Mouse (Mus musculus): Measurements from ENCODE around the gene Fto. TPM values are rescaled to one million over a fixed set of nuclear protein-coding genes. Genes with fewer than 3 reads are reported as not detected.

Fto gene
- total and polyA plus RNA-seq, 3 experiments: 8.4 to 43.2 (median 15.7) TPM

- no peak overlapping the region for H3K27ac ChIP-seq (ENCODE audit: insufficient read depth, low read depth)
- dilution Hi-C loops (cut with MboI; ENCODE audit: extremely low pct_ligation_motif_present, extremely low pct_unique_long_range_greater_than_20kb, low sequenced_read_pairs): no loop called here
- TF ChIP-seq RCOR1 (conservative IDR thresholded peaks at IDR 0.05; ENCODE audit: low read depth, low read length) (no peak), KAT2A (IDR thresholded peaks at IDR 0.05; ENCODE audit: insufficient replicate concordance, low read length) (no peak), TCF12 (IDR thresholded peaks at IDR 0.05; ENCODE audit: low read depth, low read length) (no peak)
- DNase-seq (ENCODE audit: extremely low read depth): no peak
- H3K79me2 ChIP-seq (replicated peaks; ENCODE audit: control insufficient read depth, extremely low read depth, insufficient read depth, poor library complexity, severe bottlenecking): 0 out of 2 replicates have a peak, but pooled peaks cover 5% of the 10 kb centered on the region
- H3K36me3 ChIP-seq (replicated peaks in 1 of 2; ENCODE audit: control insufficient read depth in 1 of 2, insufficient read depth in 1 of 2, low read length in 1 of 2): peaks cover 0 to 31% of the 10 kb centered on the region in 2 experiments
- H3K27me3 ChIP-seq (replicated peaks): no peaks in the 10 kb centered on the region
- in situ Hi-C loops (cut with MboI; ENCODE audit: low pct_ligation_motif_present, low pct_unique_long_range_greater_than_20kb, low sequenced_read_pairs): no loop called here
- no peak overlapping the region for H3K9ac ChIP-seq (ENCODE audit: insufficient read depth, low read depth)
- no peak overlapping the region for H3K4me3 ChIP-seq (replicated peaks in 1 of 3; ENCODE audit: low read depth in 2 of 3, low read length in 2 of 3, poor library complexity in 1 of 3)
- H3K9me3 ChIP-seq (replicated peaks; ENCODE audit: low read length): no peaks in the 10 kb centered on the region
- H3K4me2 ChIP-seq (ENCODE audit: insufficient read depth, low read depth, poor library complexity, severe bottlenecking): no peak overlapping the region
- peaks cover 0 to 3% of the 10 kb centered on the region in 2 experiments; a peak in 1 of 4 replicates for H3K4me1 ChIP-seq (ENCODE audit: control insufficient read depth in 1 of 2, insufficient read depth in 2 of 2)
Observed at GRCm38 (mm10) chr8:91455591-91455990, 142.3 kb downstream of the Fto start.

GRCm38 (mm10) chr8:91458016-91458415 lies 144.7 kb downstream of the Fto start:
- dilution Hi-C loops (cut with MboI; ENCODE audit: extremely low pct_ligation_motif_present, extremely low pct_unique_long_range_greater_than_20kb, low sequenced_read_pairs): no loop called here

GRCm38 (mm10) chr8:91460965-91461364 lies 147.6 kb downstream of the Fto start:
- dilution Hi-C loops (cut with MboI; ENCODE audit: extremely low pct_ligation_motif_present, extremely low pct_unique_long_range_greater_than_20kb, low sequenced_read_pairs): no loop called here

More at GRCm38 (mm10) chr8:91458016-91458415, 144.7 kb downstream of the Fto start:
- no peak overlapping the region for H3K27ac ChIP-seq (ENCODE audit: insufficient read depth, low read depth)
- peaks cover 0 to 3% of the 10 kb centered on the region in 2 experiments; a peak in 1 of 4 replicates for H3K4me1 ChIP-seq (ENCODE audit: control insufficient read depth in 1 of 2, insufficient read depth in 2 of 2)
- DNase-seq (ENCODE audit: extremely low read depth): no peak
- no peak overlapping the region for H3K4me3 ChIP-seq (replicated peaks in 1 of 3; ENCODE audit: low read depth in 2 of 3, low read length in 2 of 3, poor library complexity in 1 of 3)
- H3K9me3 ChIP-seq (replicated peaks; ENCODE audit: low read length): no peaks in the 10 kb centered on the region
- H3K36me3 ChIP-seq (replicated peaks in 1 of 2; ENCODE audit: control insufficient read depth in 1 of 2, insufficient read depth in 1 of 2, low read length in 1 of 2): peaks cover 0 to 34% of the 10 kb centered on the region in 2 experiments
- no peak overlapping the region for H3K9ac ChIP-seq (ENCODE audit: insufficient read depth, low read depth)
- 0 out of 2 replicates have a peak, but pooled peaks cover 5% of the 10 kb centered on the region for H3K79me2 ChIP-seq (replicated peaks; ENCODE audit: control insufficient read depth, extremely low read depth, insufficient read depth, poor library complexity, severe bottlenecking)
- no peaks in the 10 kb centered on the region for H3K27me3 ChIP-seq (replicated peaks)
- H3K4me2 ChIP-seq (ENCODE audit: insufficient read depth, low read depth, poor library complexity, severe bottlenecking): no peak overlapping the region
- no peak for TF ChIP-seq MAFK (IDR thresholded peaks at IDR 0.05; ENCODE audit: insufficient replicate concordance, low read length)
- TF ChIP-seq CHD2 (IDR thresholded peaks at IDR 0.05; ENCODE audit: low read length): no peak
- TF ChIP-seq JUN (IDR thresholded peaks at IDR 0.05; ENCODE audit: insufficient read depth, low read depth, low read length): no peak
- no peak for TF ChIP-seq KAT2A (IDR thresholded peaks at IDR 0.05; ENCODE audit: insufficient replicate concordance, low read length)
- TF ChIP-seq USF2 (conservative IDR thresholded peaks at IDR 0.05; ENCODE audit: low read depth, low read length): no peak
- TF ChIP-seq NELFE (IDR thresholded peaks at IDR 0.05; ENCODE audit: low read depth, low read length): no peak
- TF ChIP-seq ZC3H11A (IDR thresholded peaks at IDR 0.05; ENCODE audit: low read depth, low read length): no peak
- TF ChIP-seq ZNF384 (IDR thresholded peaks at IDR 0.05; ENCODE audit: low read depth, low read length): no peak
- TF ChIP-seq IRF4 (IDR thresholded peaks at IDR 0.05; ENCODE audit: low read depth, low read length): no peak
- no peak for TF ChIP-seq GABPA (IDR thresholded peaks at IDR 0.05; ENCODE audit: insufficient replicate concordance, low read depth, low read length)
- TF ChIP-seq CHD1 (IDR thresholded peaks at IDR 0.05; ENCODE audit: low read depth, low read length): no peak
- in situ Hi-C loops (cut with MboI; ENCODE audit: low pct_ligation_motif_present, low pct_unique_long_range_greater_than_20kb, low sequenced_read_pairs): no loop called here

More at GRCm38 (mm10) chr8:91460965-91461364, 147.6 kb downstream of the Fto start:
- in situ Hi-C loops (cut with MboI; ENCODE audit: low pct_ligation_motif_present, low pct_unique_long_range_greater_than_20kb, low sequenced_read_pairs): no loop called here
- Histone ChIP-seq H3K9me3 (replicated peaks; ENCODE audit: low read length) (no peaks in the 10 kb centered on the region), H3K4me2 (ENCODE audit: insufficient read depth, low read depth, poor library complexity, severe bottlenecking) (no peak overlapping the region), H3K36me3 (replicated peaks in 1 of 2; ENCODE audit: control insufficient read depth in 1 of 2, insufficient read depth in 1 of 2, low read length in 1 of 2) (peaks cover 0 to 28% of the 10 kb centered on the region in 2 experiments), H3K27ac (ENCODE audit: insufficient read depth, low read depth) (no peak overlapping the region), H3K4me1 (ENCODE audit: control insufficient read depth in 1 of 2, insufficient read depth in 2 of 2) (peaks cover 0 to 3% of the 10 kb centered on the region in 2 experiments; a peak in 1 of 4 replicates), H3K27me3 (replicated peaks) (no peaks in the 10 kb centered on the region), H3K9ac (ENCODE audit: insufficient read depth, low read depth) (no peak overlapping the region), H3K79me2 (replicated peaks; ENCODE audit: control insufficient read depth, extremely low read depth, insufficient read depth, poor library complexity, severe bottlenecking) (0 out of 2 replicates have a peak, but pooled peaks cover 2% of the 10 kb centered on the region), H3K4me3 (replicated peaks in 1 of 3; ENCODE audit: low read depth in 2 of 3, low read length in 2 of 3, poor library complexity in 1 of 3) (no peak overlapping the region)
- no peak for DNase-seq (ENCODE audit: extremely low read depth)
- TF ChIP-seq CTCF (conservative IDR thresholded peaks at IDR 0.05 in 1 of 2, IDR thresholded peaks at IDR 0.05 in 1 of 2; ENCODE audit: low read depth in 2 of 2, low read length in 2 of 2) (no peak), USF1 (IDR thresholded peaks at IDR 0.05; ENCODE audit: low read depth, low read length) (no peak), ETS1 (conservative IDR thresholded peaks at IDR 0.05; ENCODE audit: low read depth, low read length) (no peak), MXI1 (IDR thresholded peaks at IDR 0.05; ENCODE audit: low read depth, low read length) (no peak), NRF1 (IDR thresholded peaks at IDR 0.05; ENCODE audit: low read depth, low read length) (no peak), SIN3A (IDR thresholded peaks at IDR 0.05; ENCODE audit: low read length) (no peak), NELFE (IDR thresholded peaks at IDR 0.05; ENCODE audit: low read depth, low read length) (no peak), USF2 (conservative IDR thresholded peaks at IDR 0.05; ENCODE audit: low read depth, low read length) (no peak), MAFK (IDR thresholded peaks at IDR 0.05; ENCODE audit: insufficient replicate concordance, low read length) (no peak), TBP (conservative IDR thresholded peaks at IDR 0.05; ENCODE audit: low read depth, low read length) (no peak), GABPA (IDR thresholded peaks at IDR 0.05; ENCODE audit: insufficient replicate concordance, low read depth, low read length) (no peak), PAX5 (IDR thresholded peaks at IDR 0.05; ENCODE audit: low read length) (no peak), JUND (conservative IDR thresholded peaks at IDR 0.05; ENCODE audit: low read depth, low read length) (no peak), HCFC1 (IDR thresholded peaks at IDR 0.05; ENCODE audit: low read depth, low read length) (no peak), E2F4 (IDR thresholded peaks at IDR 0.05; ENCODE audit: insufficient replicate concordance, low read depth, low read length) (no peak), SMC3 (IDR thresholded peaks at IDR 0.05; ENCODE audit: low read depth, low read length) (no peak), ZMIZ1 (IDR thresholded peaks at IDR 0.05; ENCODE audit: low read depth, low read length) (no peak)

Data from CH12.LX (cell line).